Mouse (Mus musculus) embryonic fibroblast, embryonic 13.5 days (primary cell): Measurements from ENCODE around the gene Klf2.

Source experiments
- CTCF ChIP-seq: IDR thresholded peaks from 2 replicates; pipeline ENCODE4 v1.5.1; 2011; ENCODE audit warnings: mild to moderate bottlenecking, control low read depth, low read length, moderate library complexity, borderline replicate concordance; ENCODE audit not compliant: insufficient read depth
- POLR2A ChIP-seq: IDR thresholded peaks from 2 replicates; pipeline ENCODE4 v1.6.1; 2011; ENCODE audit warnings: low read depth, mild to moderate bottlenecking, control low read depth, low read length, moderate library complexity

DNA sequence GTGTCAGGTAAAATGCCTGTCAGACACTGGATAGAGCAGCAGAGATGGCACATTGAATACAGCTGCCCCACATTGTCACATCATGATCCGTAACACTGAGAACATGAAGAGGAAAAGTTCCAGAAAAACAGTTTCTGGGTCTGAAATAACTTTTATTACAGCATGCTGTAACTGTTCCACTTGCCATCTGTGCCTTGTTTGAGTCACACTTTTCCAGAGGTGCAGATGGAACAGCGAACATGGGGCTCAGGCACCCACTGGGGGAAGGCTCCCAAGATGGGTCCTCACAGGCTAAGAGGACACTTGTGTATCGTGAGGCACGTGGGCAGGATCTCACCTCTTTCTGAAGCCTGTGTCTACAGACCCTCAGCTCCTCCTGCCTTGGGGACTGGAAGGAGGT, 43.9 kb downstream of the Klf2 start:
- TF ChIP-seq CTCF (no peak), POLR2A (no peak)
